Mouse (Mus musculus) spleen, adult 2 months (tissue): ENCODE measurements around the gene Rasa3. TPM values are rescaled to one million over a fixed set of nuclear protein-coding genes. Genes with fewer than 3 reads are reported as not detected.

Source experiments
- DNase-seq, 2 experiments: peaks; one replicate each; pipeline versions ENCODE4 v3.0.0 to v3.0.0-alpha.2; 2012 to 2021; ENCODE audit warnings: low spot score in 2 of 2, low read depth in 1 of 2
- H3K27ac ChIP-seq: fragments of 200-500 bp; 2 replicates; pipeline ENCODE4 v1.5.1; 2012; ENCODE audit warnings: low read length, inconsistent platforms; ENCODE audit not compliant: insufficient read depth
- H3K27me3 ChIP-seq: fragments of 200-500 bp; 2 replicates; pipeline ENCODE4 v1.6.1; 2012; ENCODE audit warnings: mild to moderate bottlenecking, moderate library complexity, low read length, inconsistent platforms; ENCODE audit not compliant: control insufficient read depth, insufficient read depth
- H3K36me3 ChIP-seq: fragments of 200-500 bp; 2 replicates; pipeline ENCODE4 v1.6.1; 2012; ENCODE audit warnings: mild to moderate bottlenecking, low read length, inconsistent platforms; ENCODE audit not compliant: control insufficient read depth, insufficient read depth
- H3K4me1 ChIP-seq: fragments of 200-500 bp; 2 replicates; pipeline ENCODE4 v1.6.1; 2011; ENCODE audit warnings: inconsistent platforms; ENCODE audit not compliant: control insufficient read depth, insufficient read depth, insufficient read length
- H3K4me3 ChIP-seq: fragments of 200-500 bp; 2 replicates; pipeline ENCODE4 v1.5.1; 2011; ENCODE audit warnings: mild to moderate bottlenecking, inconsistent platforms; ENCODE audit not compliant: insufficient read depth, insufficient read length; ENCODE audit errors: extremely low read depth
- CTCF ChIP-seq: fragments of 200-500 bp; IDR thresholded peaks from 2 replicates; pipeline ENCODE4 v1.5.1; 2011; ENCODE audit warnings: mild to moderate bottlenecking, inconsistent platforms; ENCODE audit not compliant: insufficient read depth, insufficient read length, insufficient replicate concordance; ENCODE audit errors: extremely low read depth
- POLR2A ChIP-seq: fragments of 200-500 bp; IDR thresholded peaks from 2 replicates; pipeline ENCODE4 v1.6.1; 2011; ENCODE audit warnings: low read depth, low read length, inconsistent platforms
- WGBS: fragments of 180-500 bp; shearing (Covaris S2); methylation state at CpG from one replicate; pipeline ENCODE4 v1.1.7; 2018; 5-methylcytosine and 5-hydroxymethylcytosine counted together
- polyA plus RNA-seq: library from polyadenylated mRNA; depleted of rRNA; stranded (reverse); fragments of >200 nt; gene quantifications from 2 replicates; pipeline ENCODE4 v1.2.3, GENCODE M21; 2012

Gene Rasa3
- polyA plus RNA-seq, 1 experiment: 98.7 TPM

DNA sequence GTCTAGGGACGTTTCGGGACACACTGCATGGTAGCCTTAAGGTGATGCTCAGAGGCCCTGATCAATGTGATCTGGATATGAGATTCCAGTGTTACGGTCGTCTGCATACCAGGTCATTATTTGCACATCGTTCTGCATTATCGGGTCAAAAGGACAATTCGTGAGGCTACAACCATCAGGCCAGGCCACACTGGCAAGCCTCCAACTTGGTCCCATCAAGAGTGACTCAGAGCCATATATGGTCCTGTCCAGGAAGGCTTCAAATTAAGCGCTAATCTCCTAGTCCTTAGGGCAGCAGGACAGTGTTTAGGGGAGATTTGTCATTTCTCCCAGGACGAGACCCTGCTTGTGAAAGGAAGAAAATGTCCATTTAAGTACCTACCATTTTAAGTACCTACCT is 63.3 kb downstream of the Rasa3 start:
- H3K36me3 ChIP-seq: peaks cover 34% of the 10 kb centered on the region
- DNase-seq: no peak
- WGBS: 89% methylated on average over 9 of the region's 9 CpGs
- H3K27ac ChIP-seq: no peak overlapping the region
- no peaks in the 10 kb centered on the region for H3K27me3 ChIP-seq
- peaks cover 3% of the 10 kb centered on the region; the same call in 1 of the 2 replicates for H3K4me1 ChIP-seq
- no peak for TF ChIP-seq CTCF
- no peak overlapping the region for H3K4me3 ChIP-seq

GRCm38 (mm10) chr8:13611702-13612101 is 65.7 kb downstream of the Rasa3 start:
- TF ChIP-seq POLR2A: no peak
- TF ChIP-seq CTCF: no peak
- H3K4me3 ChIP-seq: no peak overlapping the region
- no peak for DNase-seq
- 93% methylated on average over 12 of the region's 12 CpGs for WGBS
- no peak overlapping the region for H3K27ac ChIP-seq
- no peaks in the 10 kb centered on the region for H3K27me3 ChIP-seq
- peaks cover 41% of the 10 kb centered on the region for H3K36me3 ChIP-seq
- H3K4me1 ChIP-seq: peaks cover 1% of the 10 kb centered on the region; the same call in 1 of the 2 replicates

DNA sequence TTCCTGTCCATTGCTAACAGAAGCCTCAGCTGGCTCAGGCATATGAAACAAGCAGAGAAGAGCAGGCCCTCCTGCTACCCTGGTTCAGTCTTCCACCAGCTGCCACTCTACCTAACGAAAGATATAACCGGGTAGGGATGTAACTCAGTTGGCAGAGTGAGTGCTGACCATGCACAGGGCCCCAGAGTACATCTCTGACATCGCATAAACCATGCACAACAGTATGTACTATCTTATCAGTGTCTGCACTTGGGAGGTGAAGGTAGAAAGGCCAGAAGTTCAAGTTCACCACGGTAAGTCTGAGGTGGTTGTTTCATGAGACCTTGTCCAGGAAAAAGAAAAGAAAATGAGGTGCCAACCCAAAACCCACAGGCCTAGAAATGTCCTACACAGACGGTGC is 67.4 kb downstream of the Rasa3 start:
- no peak for DNase-seq
- TF ChIP-seq CTCF: no peak
- TF ChIP-seq POLR2A: no peak
- no peak overlapping the region for H3K27ac ChIP-seq
- 71% methylated on average over 5 of the region's 5 CpGs for WGBS
- no peaks in the 10 kb centered on the region for H3K4me1 ChIP-seq
- H3K4me3 ChIP-seq: no peak overlapping the region
- H3K36me3 ChIP-seq: peaks cover 55% of the 10 kb centered on the region
- H3K27me3 ChIP-seq: no peaks in the 10 kb centered on the region

GRCm38 (mm10) chr8:13608946-13609345 is 68.5 kb downstream of the Rasa3 start:
- H3K4me3 ChIP-seq: no peak overlapping the region
- H3K27ac ChIP-seq: 0 out of 2 replicates have a peak overlapping the region, but pooled peaks have one; percentile 13
- 80% methylated on average over 6 of the region's 6 CpGs for WGBS
- H3K27me3 ChIP-seq: no peaks in the 10 kb centered on the region
- TF ChIP-seq CTCF: no peak
- no peak for TF ChIP-seq POLR2A
- no peaks in the 10 kb centered on the region for H3K4me1 ChIP-seq
- DNase-seq: no peak
- peaks cover 56% of the 10 kb centered on the region for H3K36me3 ChIP-seq

GRCm38 (mm10) chr8:13605920-13606480 is 71.4 kb downstream of the Rasa3 start:
- Histone ChIP-seq H3K4me3 (no peak overlapping the region), H3K36me3 (peaks cover 38% of the 10 kb centered on the region), H3K27me3 (no peaks in the 10 kb centered on the region), H3K27ac (no peak overlapping the region), H3K4me1 (peaks cover 11% of the 10 kb centered on the region; the same call in 1 of the 2 replicates)
- TF ChIP-seq CTCF (no peak), POLR2A (no peak)
- WGBS: 84% methylated on average over 7 of the region's 7 CpGs
- DNase-seq: no peak

GRCm38 (mm10) chr8:13602621-13603020 is 74.8 kb downstream of the Rasa3 start:
- DNase-seq: no peak
- WGBS: 84% methylated on average over 8 of the region's 8 CpGs
- Histone ChIP-seq H3K27me3 (no peaks in the 10 kb centered on the region), H3K4me1 (peaks cover 39% of the 10 kb centered on the region; the same call in 1 of the 2 replicates), H3K36me3 (peaks cover 24% of the 10 kb centered on the region), H3K27ac (0 out of 2 replicates have a peak overlapping the region, but pooled peaks have one; percentile 95), H3K4me3 (no peak overlapping the region)
- no peak for TF ChIP-seq POLR2A
- TF ChIP-seq CTCF: peak; percentile 37; the same call in 1 of the 2 replicates

- 0 out of 2 replicates have a peak, but pooled peaks have one; percentile 5 for TF ChIP-seq POLR2A
- no peak for TF ChIP-seq CTCF
- peak overlapping the region; percentile 7 for H3K4me3 ChIP-seq
- H3K27ac ChIP-seq: peak overlapping the region; percentile 95
These were observed 76.2 kb downstream of the Rasa3 start for GRCm38 (mm10) chr8:13601166-13601565.

More at GRCm38 (mm10) chr8:13601166-13601565, 76.2 kb downstream of the Rasa3 start:
- Histone ChIP-seq H3K36me3 (peaks cover 27% of the 10 kb centered on the region), H3K27me3 (no peaks in the 10 kb centered on the region), H3K4me1 (peaks cover 46% of the 10 kb centered on the region; the same call in 1 of the 2 replicates)
- 3% methylated on average over 11 of the region's 11 CpGs for WGBS
- peak; percentile 76 to 88 for DNase-seq
